8 mouse cellular contexts compared by ENCODE assay signal in the genomic region with DNA sequence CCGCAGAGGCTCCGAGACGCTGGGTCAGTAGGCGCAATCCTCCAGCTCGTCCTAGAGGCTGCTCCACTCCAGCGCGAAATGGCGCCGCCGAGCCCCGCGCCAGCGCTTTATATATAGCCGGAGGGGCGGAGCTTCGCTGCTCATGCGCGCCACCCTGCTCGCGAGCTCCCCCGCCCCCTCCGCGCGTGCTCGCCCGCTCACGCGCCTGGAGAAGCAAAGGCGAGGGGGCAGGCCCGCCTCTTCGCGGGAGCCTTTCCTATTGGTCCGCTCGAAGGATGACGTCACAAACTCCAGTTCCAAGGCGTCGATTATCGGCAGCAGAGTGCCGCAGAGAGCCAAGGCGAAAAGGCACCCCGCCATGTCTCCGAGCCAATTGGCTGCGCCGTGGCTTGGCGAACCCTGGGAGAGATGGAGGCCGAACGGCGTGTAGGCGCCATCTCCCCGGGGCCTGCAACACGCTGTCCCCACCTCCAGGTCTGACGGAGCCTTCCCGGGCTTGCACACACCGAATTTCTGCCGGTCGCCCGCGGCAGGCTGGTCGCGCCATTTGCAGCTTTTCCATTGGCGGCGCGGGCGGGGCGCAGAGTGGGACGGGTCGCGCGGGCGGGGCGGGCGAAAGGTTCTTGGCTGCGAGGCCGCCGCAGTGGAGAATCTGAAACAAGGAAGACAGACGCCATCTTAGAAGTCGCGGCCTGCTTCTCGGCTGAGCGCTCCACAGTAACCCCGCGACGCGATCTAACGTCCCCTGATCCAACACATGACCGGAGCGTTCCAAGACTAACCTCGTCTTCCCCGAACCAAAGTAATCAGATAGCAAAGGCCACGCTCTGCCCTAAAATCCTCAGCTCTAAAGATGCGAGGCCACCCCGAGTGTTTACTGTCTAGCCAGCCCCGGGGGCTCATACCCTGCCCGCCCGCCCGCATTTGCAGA. TPM values are rescaled to one million over a fixed set of nuclear protein-coding genes. Genes with fewer than 3 reads are reported as not detected.
A peak's percentile ranks its signal among the peaks of the same experiment; 100 is the strongest.
DNase-seq lines count a peak whose midpoint lies in the region; ATAC-seq lines count a peak whose summit lies in the region.

A gene (plus strand): TSS at position 293 of the 931 bp plus-strand sequence.

- peak within 1 kb of the TSS; percentile 99 for H3K4me3 ChIP-seq in hindbrain, embryonic 12.5 days

- peak; percentile 100 for DNase-seq in NIH3T3 (ENCODE audit: low read depth)
- DNase-seq in cerebellum, postnatal 10 days: peak; percentile 99 to 100
- peak; percentile 98 to 99 for DNase-seq in frontal cortex, postnatal 10 days (ENCODE audit: low spot score in 2 of 2)
- peak; percentile 99 to 100 for DNase-seq in layer of hippocampus, postnatal 14 days (ENCODE audit: low spot score in 2 of 2)
- DNase-seq in lung, postnatal 14 days: peak; percentile 97
- DNase-seq in retina, adult 2 months (ENCODE audit: low read depth, low spot score): peak; percentile 98
- DNase-seq in thymus, postnatal 36 days: peak; percentile 98 to 99

- ATAC-seq in hindbrain, embryonic 12.5 days (ENCODE audit: low FRiP score): peak; percentile 76

- no peaks in the 10 kb centered on the region for H3K9me3 ChIP-seq in hindbrain, embryonic 12.5 days (replicated peaks)

- peak within 1 kb of the TSS; percentile 98 for H3K4me2 ChIP-seq in hindbrain, embryonic 12.5 days (replicated peaks)

- peaks cover 40% of the 10 kb centered on the region for H3K36me3 ChIP-seq in hindbrain, embryonic 12.5 days

- under 1% methylated on average over 96 of the region's 96 CpGs for WGBS in hindbrain, embryonic 12.5 days

- peak within 1 kb of the TSS; percentile 98 for H3K9ac ChIP-seq in hindbrain, embryonic 12.5 days

- H3K4me1 ChIP-seq in hindbrain, embryonic 12.5 days: peaks cover 41% of the 10 kb centered on the region

- peak within 1 kb of the TSS; percentile 100 for H3K27ac ChIP-seq in hindbrain, embryonic 12.5 days

- H3K27me3 ChIP-seq in hindbrain, embryonic 12.5 days: no peaks in the 10 kb centered on the region

RNA-seq across cellular contexts. Expression of the gene that starts here (rescaled TPM):
- polyA plus RNA-seq in hindbrain, embryonic 12.5 days (2016; fragmentation: Nextera tagmentation; extraction: Ambion mirVana): 13.1 and 14.2 TPM in 2 replicates
- total RNA-seq in layer of hippocampus, postnatal 14 days (2021): 10 to 100 TPM; 36.8 to 38.0 TPM

Comparison
In these comparisons a context has a peak if more than half of its experiments do, and no peak if none do; other contexts are left out.
1. Peak in every context shown above with its lines: DNase-seq, ATAC-seq, H3K4me3 ChIP-seq and H3K27ac ChIP-seq.